Mouse (Mus musculus) ES-Bruce4 (cell line): ENCODE data around the gene Bcl2l12. TPM values are rescaled to one million over a fixed set of nuclear protein-coding genes. Genes with fewer than 3 reads are reported as not detected.

ENCODE experiments used
- H3K27ac ChIP-seq: 2 replicates; pipeline ENCODE4 v1.5.1; 2012; ENCODE audit warnings: low read length, inconsistent platforms; ENCODE audit not compliant: insufficient read depth
- H3K27me3 ChIP-seq: 2 replicates; pipeline ENCODE4 v1.6.1; 2012; ENCODE audit warnings: mild to moderate bottlenecking, low read length, inconsistent platforms; ENCODE audit not compliant: control insufficient read depth, poor library complexity, insufficient read depth, severe bottlenecking
- H3K36me3 ChIP-seq: 2 replicates; pipeline ENCODE4 v1.6.1; 2012; ENCODE audit warnings: inconsistent platforms, mild to moderate bottlenecking, low read length, moderate library complexity; ENCODE audit not compliant: control insufficient read depth, poor library complexity, insufficient read depth, severe bottlenecking
- H3K4me1 ChIP-seq: one replicate; pipeline ENCODE4 v1.8.1; 2011; ENCODE audit warnings: low read length; ENCODE audit not compliant: control insufficient read depth, insufficient read depth
- H3K4me3 ChIP-seq: 2 replicates; pipeline ENCODE4 v1.5.1; 2011; ENCODE audit warnings: low read depth, mild to moderate bottlenecking, low read length
- H3K9ac ChIP-seq: 2 replicates; pipeline ENCODE4 v1.6.1; 2012; ENCODE audit warnings: low read depth, mild to moderate bottlenecking, inconsistent platforms; ENCODE audit not compliant: poor library complexity, severe bottlenecking
- H3K9me3 ChIP-seq: replicated peaks from 2 replicates; pipeline ENCODE4 v1.6.1; 2012; ENCODE audit warnings: mild to moderate bottlenecking, low read length, inconsistent platforms; ENCODE audit not compliant: control insufficient read depth, poor library complexity, insufficient read depth, severe bottlenecking
- CTCF ChIP-seq: IDR thresholded peaks from one replicate; pipeline ENCODE4 v1.8.1; 2011; ENCODE audit warnings: low read depth, low read length
- EP300 ChIP-seq: IDR thresholded peaks from 2 replicates; pipeline ENCODE4 v1.6.1; 2011; ENCODE audit warnings: low read depth, low read length; ENCODE audit not compliant: insufficient read depth
- POLR2A ChIP-seq: IDR thresholded peaks from one replicate; pipeline ENCODE4 v1.8.1; 2011; ENCODE audit warnings: low read length; ENCODE audit not compliant: insufficient read depth
- polyA plus RNA-seq: library from polyadenylated mRNA; stranded (reverse); fragments of >200 nt; gene quantifications from 2 replicates; pipeline ENCODE4 v1.2.4, GENCODE M21; 2011; ENCODE audit warnings: low read depth; ENCODE audit not compliant: missing spikeins, insufficient read depth, insufficient read length

The Bcl2l12 gene
- polyA plus RNA-seq, 1 experiment: 41.9 TPM

DNA sequence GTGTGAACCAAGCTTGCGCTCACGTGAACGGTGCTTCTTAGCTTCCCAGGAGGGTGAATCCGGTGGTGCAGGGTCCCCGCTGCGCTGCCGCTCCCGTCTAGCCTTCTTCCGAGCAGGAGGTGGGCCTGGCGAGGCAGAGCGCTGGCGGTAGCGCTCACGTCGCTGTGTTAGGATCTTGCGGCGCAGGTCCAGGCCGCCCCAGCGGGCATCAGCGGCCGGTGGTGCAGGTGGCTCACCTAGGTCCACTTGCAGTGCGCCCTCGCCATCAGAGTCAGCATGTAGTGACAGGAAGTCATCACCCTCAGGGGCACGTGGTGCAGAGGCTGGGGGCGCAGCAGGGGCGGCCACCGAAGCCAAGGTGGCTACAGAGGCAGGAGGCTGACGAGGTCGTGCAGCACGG lies 9.3 kb upstream of the Bcl2l12 start:
- Histone ChIP-seq H3K27ac (no peak overlapping the region), H3K27me3 (no peaks in the 10 kb centered on the region), H3K9me3 (no peaks in the 10 kb centered on the region), H3K9ac (peak overlapping the region; percentile 11; the same call in 1 of the 2 replicates), H3K36me3 (peaks cover 32% of the 10 kb centered on the region), H3K4me1 (no peaks in the 10 kb centered on the region), H3K4me3 (peak overlapping the region; percentile 11)
- TF ChIP-seq CTCF (no peak), POLR2A (no peak), EP300 (no peak)

DNA sequence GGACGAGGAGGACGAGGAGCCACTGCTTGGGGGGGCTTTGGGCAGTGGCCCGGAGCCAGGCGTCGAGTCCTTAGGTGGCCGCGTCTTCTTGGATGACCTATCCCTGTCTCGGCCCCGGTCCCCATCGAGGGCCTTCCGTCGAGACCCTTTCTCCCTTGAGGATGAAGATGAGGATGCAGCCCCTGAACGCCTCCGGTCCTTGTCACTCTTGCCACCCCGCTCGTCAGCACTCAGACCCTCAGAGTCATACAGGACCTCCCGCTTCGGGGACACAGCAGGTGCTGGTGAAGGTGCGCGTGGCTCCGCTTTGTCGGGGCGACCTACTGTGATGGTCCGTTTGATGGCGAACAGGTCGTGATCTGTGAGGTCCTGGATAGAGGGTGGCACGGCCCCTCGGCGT lies 8.6 kb upstream of the Bcl2l12 start:
- no peaks in the 10 kb centered on the region for H3K27me3 ChIP-seq
- H3K9ac ChIP-seq: no peak overlapping the region
- H3K4me1 ChIP-seq: no peaks in the 10 kb centered on the region
- H3K27ac ChIP-seq: no peak overlapping the region
- TF ChIP-seq POLR2A (no peak), CTCF (no peak)
- peak overlapping the region; percentile 11 for H3K4me3 ChIP-seq
- H3K9me3 ChIP-seq: no peaks in the 10 kb centered on the region
- peaks cover 26% of the 10 kb centered on the region for H3K36me3 ChIP-seq

DNA sequence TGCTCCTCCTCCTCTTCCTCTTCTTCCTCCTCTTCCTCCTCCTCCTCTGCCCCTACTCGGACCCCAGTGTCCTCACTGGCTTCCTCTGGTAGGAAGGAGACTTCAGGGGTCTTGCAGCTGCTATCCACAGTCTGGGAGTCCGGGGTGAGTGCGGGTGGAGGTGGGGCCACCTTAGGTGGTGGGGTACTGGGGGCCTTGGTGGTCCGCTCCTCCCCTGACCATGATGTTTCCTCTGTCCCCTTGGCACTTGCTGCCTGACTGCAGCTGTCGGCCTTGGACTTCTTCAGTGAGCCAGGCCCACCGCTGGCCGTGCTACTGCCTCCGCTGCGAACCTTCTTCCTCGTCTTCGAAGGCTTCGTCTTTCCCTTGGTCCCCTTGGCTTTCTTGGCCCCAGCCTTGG lies 8.0 kb upstream of the Bcl2l12 start:
- TF ChIP-seq POLR2A (no peak), EP300 (no peak), CTCF (no peak)
- Histone ChIP-seq H3K4me3 (no peak overlapping the region), H3K9me3 (no peaks in the 10 kb centered on the region), H3K9ac (no peak overlapping the region), H3K36me3 (peaks cover 30% of the 10 kb centered on the region), H3K27me3 (no peaks in the 10 kb centered on the region), H3K4me1 (no peaks in the 10 kb centered on the region), H3K27ac (no peak overlapping the region)

DNA sequence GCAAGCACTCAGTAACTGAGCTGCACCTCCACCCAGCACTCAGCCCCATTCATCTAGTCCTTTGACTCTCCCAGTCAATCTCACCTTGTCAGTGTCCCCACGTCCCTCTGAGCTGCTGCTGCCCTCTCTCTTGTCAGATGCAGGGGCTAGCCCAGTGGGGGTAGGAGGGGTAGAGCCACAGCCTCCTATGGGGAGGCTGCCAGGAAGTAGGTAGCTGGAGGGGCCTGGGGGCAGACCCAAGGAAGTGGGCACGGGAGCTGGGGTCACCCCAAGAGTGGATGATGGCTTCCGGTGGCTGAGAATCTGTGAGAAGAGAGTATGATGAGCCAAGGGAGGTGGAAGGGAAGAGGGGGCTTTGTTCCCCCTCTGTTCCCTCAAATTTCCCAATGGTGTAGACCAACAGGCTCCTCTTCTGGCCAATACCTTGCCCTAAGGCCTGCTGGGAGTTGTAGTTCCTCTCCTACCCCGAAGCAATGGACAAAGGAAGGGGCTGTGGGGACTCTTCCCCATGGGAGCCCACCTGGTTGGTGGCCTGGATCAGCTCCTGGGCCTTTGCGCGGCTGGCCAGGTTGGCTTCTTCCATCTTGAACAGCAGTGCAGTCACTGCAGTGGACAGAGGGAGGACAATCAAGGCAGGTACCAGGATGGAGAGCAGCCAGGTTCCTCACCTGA lies 6.9 kb upstream of the Bcl2l12 start:
- Histone ChIP-seq H3K36me3 (peaks cover 31% of the 10 kb centered on the region), H3K27me3 (no peaks in the 10 kb centered on the region)

DNA sequence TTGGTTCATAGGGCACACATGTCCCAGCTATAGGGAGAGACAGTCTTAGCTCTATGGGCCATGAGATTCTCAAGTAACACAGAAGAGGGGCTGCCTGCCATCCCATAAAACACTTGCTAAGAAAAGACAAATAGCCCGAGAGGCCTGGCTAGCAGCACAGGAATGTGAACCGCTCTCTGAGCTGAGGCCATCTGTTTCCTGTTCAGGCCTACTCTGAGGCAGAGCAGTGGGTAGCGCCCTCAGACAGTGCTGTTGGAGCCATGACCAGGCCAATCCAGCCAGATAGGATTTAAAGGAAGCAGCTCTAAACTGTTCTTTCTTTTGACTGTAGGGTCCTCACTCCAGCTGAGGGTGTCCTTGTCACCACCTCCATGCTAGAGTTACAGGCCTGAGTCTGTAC lies 6.0 kb upstream of the Bcl2l12 start:
- Histone ChIP-seq H3K4me3 (no peak overlapping the region), H3K9ac (no peak overlapping the region), H3K9me3 (no peaks in the 10 kb centered on the region), H3K27me3 (no peaks in the 10 kb centered on the region), H3K27ac (no peak overlapping the region), H3K36me3 (peaks cover 28% of the 10 kb centered on the region), H3K4me1 (no peaks in the 10 kb centered on the region)
- TF ChIP-seq CTCF (no peak), EP300 (no peak), POLR2A (no peak)

More for the DNA sequence above, 6.9 kb upstream of the Bcl2l12 start:
- no peak for TF ChIP-seq POLR2A
- no peak for TF ChIP-seq EP300
- TF ChIP-seq CTCF: no peak
- H3K9me3 ChIP-seq: no peaks in the 10 kb centered on the region
- no peak overlapping the region for H3K27ac ChIP-seq
- no peaks in the 10 kb centered on the region for H3K4me1 ChIP-seq
- H3K9ac ChIP-seq: no peak overlapping the region
- H3K4me3 ChIP-seq: no peak overlapping the region

DNA sequence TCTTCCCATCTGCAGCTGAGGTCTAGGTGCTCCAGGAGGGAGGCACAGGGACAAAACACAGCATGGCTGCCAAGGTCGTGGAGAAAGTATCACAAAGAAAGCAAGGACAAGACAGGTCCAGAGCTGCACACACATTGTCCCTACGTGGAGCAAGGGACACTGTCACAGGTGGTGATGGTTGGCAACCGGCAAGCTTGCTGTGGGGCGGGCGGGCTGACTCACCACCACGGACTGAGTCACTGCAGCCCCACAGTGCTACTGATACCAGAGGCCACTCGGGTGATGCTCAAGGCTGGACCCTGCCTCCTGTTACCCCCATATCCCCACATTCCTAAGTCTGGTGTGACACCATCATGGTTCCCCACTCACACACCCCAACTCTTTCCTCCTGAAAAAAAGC lies 3.9 kb upstream of the Bcl2l12 start:
- H3K4me1 ChIP-seq: no peaks in the 10 kb centered on the region
- H3K27me3 ChIP-seq: no peaks in the 10 kb centered on the region
- peaks cover 28% of the 10 kb centered on the region for H3K36me3 ChIP-seq
- H3K9ac ChIP-seq: no peak overlapping the region
- no peak overlapping the region for H3K4me3 ChIP-seq
- H3K27ac ChIP-seq: no peak overlapping the region
- no peaks in the 10 kb centered on the region for H3K9me3 ChIP-seq
- no peak for TF ChIP-seq CTCF
- no peak for TF ChIP-seq EP300
- no peak for TF ChIP-seq POLR2A
